Mouse (Mus musculus) lung, postnatal 36 days (tissue): ENCODE measurements at regions not wholly inside any gene's neighbourhood (a gene's known extent, or its start where the extent isn't known, plus 50 kb on each side); places are given as distances from the start of the nearest gene placed in this dataset.
A peak's percentile ranks its signal among the peaks of the same experiment; 100 is the strongest.

Experiments used
- DNase-seq: peaks from one replicate; pipeline ENCODE4 v3.0.0; 2022; ENCODE audit warnings: mixed read lengths

DNA sequence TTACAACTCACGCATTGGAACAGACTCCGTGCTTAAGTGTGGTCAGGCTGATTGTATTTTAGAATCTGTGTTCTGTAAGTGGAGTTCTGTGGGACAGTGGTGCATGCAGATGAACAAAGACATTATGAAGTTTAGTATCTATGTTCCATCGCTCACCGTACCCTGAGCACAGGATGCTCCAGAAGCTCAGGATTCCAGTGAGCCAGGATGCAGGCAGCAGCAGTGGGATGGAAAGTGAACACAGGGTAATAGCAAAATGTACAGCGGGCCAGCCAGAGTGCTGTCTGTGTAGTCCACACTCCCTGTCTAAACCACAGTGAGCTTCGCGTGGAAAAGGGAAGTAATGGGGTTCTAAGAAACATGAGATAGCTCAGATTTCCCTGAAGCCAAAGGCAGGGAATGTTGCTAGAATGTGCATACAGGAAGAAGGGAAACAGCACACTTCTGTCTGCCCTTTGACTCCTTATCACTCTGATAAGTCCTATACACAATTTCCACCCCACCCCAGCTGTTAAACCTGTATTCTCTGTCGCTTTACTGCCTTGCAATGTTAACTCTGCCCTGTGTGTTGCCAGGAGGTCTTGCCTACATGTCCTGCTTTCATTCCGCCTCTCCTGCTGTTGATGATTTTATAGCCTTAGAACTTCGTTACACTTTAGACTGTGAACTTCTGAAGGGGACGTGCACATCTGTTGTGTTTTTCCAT, 178.3 kb upstream of the Btg1 start:
- peak; percentile 28 for DNase-seq

DNA sequence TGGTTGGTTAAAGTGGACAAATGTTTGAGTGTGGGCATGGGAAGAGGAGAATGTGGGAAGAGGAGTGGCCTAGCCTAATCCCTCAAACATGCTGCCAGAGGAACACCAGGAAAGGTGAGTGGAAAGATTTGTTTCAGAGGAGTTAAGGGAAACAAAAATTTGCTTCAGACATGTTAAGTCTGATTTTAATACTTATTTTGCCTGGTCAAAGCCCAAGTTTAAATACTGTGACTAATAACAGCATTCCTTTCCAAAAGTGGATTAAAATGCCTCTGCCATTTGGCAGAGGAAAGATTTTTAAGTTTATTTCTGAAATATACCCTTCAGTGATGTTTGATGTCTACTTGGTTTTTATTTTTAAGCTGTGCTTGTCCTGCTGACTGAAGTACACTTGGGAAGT, 174.6 kb upstream of the Btg1 start:
- DNase-seq = no peak

DNA sequence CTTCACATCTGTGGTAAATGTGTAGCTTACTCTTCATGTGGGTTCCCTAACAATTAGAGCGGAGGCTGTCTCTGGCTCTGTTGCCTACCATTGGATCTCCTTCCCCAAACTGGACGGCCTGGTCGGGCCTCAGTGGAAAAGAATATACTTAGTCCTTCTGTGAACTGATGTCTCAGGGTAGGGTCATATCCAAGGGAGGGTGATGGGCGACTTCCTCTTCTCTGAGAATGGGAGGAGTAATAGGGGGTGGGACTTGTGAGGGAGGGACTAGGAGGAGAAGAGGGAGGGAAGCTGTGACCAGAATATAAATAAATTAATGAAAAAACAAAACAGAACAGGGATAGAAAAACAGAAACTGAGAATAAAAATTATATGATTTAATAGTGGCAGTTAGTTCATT, 166.5 kb upstream of the Btg1 start:
- no peak for DNase-seq

DNA sequence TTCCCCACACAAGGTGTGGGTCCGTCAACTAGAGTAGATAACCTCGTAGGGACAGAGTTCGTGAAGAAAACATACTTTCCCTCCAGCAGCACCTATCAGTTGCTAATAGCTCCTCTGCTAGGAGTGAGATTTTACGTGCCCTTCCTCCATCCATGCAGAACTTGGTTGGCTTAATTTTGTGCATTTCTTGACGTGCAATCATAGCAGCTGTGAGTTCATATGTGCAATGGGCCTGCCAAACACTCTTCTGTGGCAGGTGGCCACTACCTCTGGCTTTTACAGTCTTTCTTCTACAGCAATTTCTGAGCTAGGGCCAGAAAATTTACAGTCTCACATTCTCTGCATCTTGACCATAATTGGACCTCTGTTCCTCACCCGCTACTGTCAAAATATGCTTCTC, 161.9 kb upstream of the Btg1 start:
- DNase-seq = no peak

DNA sequence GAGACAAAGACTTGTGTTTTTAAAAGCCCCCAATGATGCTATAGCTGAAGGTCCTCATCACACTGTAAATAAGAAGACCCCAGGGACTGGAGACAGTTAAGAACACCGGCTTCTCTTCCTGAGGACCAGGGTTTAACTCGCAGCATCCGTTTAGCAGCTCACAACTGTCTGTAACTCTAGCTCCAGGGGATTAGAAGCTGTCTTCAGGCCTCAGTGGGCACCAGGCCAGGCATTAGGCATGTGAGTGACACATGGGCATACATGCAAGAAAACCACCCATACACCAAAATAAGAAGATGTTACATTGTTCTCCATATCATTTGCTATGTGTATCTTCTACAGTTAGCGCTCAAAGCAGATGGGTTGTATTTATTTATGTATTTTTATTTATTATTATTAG, 158.3 kb upstream of the Btg1 start:
- no peak for DNase-seq

DNA sequence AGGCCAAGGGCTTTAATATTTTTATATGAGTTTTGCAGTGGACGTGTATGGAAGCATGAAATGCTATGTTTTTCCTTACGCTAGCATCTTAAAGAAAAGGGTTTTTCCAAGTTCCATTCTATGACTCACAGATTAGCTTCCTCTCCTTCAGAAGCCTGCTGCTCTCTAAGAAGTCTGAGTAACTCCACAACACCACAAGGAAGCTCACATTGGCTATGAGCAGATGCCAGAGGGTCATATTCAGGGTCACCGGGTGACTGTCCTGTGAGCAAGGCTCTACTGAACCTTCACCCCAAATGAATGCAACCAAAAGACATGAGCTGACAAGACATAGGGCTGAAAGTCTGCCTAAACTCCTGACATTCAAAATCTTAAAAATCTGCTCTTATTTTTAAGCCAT, 157.6 kb upstream of the Btg1 start:
- DNase-seq = no peak

DNA sequence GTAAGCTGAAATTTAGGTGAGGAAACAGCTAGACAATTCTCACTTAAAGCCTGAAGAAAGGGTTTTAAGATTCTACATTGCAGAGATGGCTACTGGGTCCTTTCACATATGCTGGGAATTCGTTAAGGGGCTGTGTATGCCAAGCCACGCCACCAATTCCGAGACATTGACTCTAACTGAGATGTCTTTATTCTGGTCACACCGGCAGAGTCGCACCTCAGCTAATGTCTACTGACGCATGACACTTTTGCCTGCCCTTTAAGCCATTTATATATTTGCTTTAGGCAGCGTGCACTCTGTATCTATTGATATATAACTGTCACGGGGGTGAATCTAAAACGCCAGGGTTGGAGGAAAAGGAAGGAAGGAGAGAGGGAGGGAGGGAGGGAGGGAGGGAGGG, 156.7 kb upstream of the Btg1 start:
- DNase-seq = no peak

DNA sequence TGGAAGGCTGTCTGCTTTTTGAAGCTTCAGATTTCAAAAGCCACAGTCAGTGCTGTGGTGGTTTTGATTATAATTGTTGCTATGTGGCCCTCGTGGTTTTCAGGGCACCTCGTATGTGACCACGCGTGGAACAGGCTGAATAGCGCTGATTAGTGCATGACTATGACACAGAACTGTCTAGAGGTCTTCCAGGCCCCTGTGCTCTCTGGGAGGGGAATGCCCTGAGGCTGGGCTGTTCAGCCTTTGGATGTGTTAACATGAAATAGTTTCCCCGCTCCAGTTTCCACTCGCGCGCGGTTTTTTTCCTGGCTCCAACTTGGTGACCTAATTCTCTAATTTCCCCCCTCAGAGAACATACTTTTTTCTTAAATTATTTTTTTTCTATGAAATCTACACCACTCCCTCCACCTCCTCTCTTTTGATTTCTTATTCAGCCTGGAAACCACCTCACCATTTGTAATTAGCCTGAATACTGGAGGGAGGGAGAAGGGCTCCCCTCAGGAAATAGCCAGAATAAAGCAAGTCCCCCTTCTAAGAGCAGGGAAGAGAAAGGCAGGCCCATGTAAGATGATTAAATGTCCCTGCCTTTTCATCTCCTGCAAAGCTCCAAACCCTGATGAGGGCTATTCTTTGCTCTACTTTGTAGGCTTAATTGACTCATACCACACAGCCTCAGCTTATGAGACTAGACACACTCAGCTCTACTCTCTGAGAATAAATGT, 156.0 kb upstream of the Btg1 start:
- DNase-seq = no peak

DNA sequence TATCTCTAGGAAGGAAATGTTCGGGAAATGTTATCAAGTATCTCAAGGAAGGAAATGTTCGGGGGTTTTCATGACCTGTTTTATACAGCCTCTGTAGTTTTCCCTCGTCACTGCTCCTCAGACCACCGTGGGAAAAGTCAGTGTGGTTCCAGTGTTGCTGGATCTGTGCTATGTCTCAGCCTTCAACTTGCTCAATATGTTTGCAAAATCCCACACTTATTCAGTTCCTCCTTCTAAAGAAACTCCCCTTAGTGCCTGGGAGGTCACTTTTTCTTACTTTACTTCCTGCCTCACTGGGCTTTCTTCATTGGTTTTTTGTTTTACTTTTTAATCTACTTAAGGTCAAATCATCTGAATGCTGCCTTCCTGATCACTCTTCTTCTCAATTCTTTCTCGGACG, 150.8 kb upstream of the Btg1 start:
- DNase-seq = peak; percentile 44

DNA sequence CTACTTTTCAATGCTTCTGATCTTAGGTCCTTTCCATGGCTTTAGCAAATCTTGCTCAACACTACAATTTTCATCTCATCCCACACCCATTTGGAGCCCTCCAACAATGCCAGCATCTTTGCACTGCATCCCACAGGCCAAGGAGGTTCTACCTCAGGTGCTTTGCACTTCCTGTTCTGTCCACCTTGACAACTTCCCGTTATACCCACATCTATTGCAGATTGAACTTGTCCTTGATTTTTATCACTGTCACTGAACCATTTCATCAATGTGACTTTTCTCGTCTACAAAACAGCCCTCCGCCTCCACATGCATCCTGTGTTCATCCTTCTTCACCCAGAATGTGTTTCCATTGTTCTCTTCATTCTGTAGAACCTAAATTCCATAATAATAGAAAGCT, 150.0 kb upstream of the Btg1 start:
- no peak for DNase-seq

DNA sequence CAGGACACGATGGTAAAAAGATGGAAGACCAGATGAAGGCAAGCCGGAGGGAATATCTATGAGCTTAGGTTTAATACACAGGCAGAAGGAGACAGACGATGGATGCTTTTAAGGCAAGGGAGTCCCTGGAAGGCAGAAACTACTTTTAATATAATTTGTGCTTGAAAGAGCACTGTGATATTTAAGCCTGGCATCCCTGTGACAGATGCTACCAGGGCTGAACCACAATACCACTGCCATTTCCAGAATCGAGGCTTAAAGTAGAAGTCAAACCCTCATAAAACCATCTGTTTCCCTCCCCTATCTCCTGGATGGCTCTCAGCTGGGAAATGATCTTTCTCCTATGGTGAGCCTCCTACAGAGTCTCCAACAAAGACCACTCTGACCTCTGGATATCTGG, 149.1 kb upstream of the Btg1 start:
- DNase-seq = no peak

DNA sequence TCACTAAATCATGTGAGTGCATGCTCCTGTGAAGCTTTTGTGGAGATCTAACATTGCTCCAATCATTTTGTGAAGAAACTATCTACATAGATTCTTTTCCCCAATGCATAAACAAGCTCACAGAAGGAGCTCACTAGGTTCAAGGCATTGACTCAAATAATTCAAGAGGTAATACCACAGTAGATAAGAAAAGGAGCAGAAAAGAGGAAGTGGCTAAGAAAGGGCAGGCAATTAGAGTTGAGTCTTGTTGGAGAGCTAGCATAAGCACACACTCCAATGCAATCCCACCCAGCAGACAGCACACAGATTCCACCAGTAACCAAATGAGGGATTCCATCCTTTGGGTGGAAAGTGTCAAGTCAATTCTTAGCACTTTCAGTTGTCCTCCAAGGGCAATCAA, 145.3 kb upstream of the Btg1 start:
- no peak for DNase-seq

DNA sequence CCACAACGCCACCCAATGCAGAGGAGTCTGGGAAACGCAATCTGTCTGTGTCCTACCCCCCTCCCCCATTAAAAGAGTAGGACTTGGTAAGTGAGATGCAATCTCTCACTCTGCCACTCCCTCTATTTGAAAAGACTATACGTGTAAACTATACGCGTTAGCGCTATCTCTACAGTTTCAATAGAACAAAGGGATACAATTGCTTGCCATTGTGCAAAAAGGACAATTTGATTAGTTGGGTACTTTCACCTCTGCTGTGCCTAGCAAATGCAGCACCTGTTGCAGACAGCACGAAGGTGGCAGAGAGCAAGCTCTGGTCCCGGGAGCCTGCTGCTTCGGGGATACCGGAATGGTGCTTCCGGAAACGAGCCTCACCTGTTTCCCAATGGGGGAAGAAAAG, 137.5 kb upstream of the Btg1 start:
- DNase-seq = no peak

DNA sequence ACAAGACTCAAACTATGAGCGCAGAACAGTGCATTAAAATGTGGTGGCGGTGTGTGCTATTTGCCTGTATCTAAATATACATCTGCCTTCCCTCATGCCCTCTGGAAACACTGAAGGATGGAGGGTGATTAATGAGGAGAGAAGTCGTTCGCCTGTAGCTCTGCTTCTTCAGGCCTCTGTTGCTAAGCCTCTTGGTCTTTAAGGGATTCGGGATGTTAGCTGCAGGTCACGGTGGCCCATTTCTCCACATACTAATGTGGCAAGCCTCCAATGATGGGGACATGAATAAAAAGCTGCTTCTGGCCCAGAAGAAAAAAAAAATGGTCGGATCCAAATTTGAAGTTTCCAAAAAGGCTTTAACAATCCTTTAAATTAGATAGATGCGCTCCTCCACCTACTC, 137.0 kb upstream of the Btg1 start:
- DNase-seq = no peak

DNA sequence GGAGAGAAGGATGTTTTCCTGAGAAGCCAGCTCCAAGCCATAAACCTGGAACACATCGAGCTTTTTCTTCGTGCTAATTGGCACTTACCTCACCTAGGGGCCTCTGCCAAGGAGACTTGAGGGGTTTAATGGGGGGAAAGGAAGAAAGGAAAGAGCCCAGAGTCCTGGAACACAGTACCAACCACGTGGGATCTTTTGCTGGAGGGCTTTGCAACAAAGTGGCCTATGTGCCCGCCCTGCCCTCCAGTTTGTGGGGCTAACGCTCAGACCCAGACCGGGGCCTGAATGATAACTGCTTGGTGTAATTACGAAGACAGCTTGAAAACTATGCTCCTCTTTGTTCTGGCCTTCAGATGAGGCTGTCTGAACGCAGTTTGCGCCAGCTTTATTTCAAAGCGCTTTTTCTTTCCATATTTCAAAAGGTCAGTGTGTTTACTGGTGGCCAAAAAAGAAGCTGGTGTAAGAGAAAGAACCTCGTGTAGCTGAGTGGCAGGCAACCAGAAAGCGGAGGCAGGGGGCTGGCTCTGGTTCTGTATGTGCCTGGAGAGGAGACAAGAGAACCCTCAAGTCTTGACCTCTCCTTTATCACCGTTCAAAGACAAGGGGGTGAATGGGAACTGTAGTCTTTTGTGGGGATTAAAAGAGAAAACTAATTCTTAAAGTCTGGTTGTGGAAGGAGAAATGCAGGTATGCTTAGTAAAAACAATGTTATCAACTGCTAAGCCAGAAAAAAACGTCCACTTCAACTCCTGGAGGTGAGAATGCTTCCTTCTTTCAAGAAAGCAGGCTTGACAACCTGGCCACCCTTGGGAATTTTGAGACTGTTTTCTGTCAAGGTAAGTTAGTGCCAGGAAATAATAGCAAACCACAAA, 136.1 kb upstream of the Btg1 start:
- DNase-seq = no peak

DNA sequence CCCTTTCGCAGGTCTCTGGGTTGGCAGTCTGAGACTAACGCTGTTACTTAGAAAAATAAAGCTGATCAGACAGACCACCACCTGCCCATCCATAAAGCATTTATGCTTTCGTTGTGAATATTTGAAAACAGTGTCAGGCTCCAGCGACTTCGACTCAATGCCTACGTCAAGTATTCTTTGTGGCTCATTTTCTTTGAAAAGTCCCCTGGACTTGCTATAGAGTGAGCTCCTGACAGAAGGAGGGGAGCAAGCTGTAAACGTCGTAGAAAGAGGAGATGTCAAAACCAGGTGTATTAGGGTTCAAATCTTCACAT, 135.5 kb upstream of the Btg1 start:
- no peak for DNase-seq

DNA sequence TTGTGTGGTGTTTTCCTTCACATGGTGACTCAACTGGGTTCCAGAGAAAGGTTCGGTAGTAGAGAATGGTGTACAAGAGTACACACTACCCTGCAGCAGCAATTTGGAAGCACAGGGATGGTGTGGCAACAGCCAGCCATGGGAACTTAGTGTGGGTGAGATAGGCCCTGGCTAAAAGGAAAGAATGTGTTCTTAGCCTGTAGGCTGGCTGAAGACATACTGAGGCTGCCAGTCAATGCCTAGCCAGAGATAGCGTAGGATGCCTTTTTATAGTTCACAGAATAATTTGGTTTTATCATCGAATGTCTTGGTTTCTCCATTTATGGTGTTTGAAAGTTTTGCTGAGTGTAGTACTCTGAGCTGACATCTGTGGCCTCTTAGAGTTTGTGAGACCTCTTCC, 130.1 kb upstream of the Btg1 start:
- DNase-seq = no peak

DNA sequence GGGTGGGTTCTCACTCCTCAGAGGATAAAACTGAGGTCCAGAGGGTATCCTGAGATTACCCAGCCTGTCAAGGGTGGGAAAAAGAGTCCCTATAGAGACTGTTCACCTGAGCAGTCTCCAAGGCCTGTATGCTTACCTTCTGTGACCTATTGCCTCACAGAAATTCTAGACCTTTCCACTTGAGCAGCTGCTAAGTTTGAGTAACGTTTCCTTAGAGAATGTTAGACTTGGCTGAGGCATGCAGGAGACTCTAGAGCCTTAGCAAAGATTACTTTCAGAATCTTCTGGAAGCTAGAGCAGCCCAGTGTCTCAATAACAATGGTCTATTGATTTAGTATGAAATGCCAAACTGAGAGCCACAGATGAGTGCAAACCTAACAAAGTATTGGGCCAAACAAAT, 123.1 kb upstream of the Btg1 start:
- DNase-seq = peak; percentile 48

DNA sequence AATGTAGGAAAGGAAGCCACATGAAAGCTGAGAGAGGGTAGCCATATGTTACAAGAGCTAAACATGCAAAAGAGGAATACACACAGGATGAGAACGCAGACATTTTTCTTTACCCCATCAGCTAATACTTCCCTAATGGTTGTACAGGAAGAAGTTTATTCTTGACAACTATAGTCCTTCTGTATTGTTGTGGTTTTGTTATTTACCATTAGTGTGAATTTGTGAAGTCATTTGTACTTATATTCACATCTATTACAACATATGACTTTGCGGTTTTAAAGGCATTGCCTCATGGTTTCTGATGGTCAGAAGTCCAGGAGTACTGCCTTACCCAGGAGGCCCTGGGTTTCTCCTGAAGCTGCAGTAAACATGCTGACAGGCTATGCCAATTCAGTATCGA, 120.1 kb upstream of the Btg1 start:
- DNase-seq = peak; percentile 32

DNA sequence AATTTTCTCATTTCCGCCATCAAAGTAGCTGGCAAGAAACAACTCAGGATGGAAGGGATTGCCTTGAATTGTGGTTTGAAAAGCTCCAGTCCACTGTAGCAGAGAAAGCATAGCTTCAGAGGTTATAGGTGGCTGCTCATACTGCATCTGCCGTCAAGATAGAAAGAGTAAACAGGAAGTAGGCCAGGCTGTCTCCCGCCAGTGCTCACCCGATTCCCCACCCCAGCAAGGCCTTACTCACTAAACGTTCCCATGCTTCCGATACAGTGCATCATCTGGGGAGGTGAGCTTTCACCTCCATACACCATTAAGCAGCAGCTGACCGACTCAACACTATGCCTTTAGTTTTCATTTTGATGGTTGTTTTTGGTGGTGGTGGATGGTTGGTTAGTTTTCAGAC, 119.3 kb upstream of the Btg1 start:
- no peak for DNase-seq

DNA sequence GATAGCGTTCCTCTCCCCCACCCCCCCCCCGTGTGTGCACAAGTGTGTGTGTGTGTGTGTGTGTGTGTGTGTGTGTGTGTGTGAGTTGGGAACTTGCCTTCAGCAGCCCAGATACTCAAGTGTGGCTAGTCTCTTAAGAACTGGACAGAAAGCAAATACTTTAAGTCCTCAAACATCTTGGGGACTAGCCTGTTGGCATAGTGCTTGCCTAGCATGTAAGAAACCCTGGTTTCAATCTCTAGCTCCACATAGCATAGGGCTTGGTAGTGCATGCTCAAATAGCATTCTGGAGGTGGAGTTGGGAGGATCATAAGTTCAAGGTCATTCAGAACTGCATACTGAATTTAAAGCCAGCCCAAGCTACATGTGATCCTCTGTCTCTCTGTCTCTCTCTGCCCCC, 117.5 kb upstream of the Btg1 start:
- DNase-seq = peak; percentile 46

DNA sequence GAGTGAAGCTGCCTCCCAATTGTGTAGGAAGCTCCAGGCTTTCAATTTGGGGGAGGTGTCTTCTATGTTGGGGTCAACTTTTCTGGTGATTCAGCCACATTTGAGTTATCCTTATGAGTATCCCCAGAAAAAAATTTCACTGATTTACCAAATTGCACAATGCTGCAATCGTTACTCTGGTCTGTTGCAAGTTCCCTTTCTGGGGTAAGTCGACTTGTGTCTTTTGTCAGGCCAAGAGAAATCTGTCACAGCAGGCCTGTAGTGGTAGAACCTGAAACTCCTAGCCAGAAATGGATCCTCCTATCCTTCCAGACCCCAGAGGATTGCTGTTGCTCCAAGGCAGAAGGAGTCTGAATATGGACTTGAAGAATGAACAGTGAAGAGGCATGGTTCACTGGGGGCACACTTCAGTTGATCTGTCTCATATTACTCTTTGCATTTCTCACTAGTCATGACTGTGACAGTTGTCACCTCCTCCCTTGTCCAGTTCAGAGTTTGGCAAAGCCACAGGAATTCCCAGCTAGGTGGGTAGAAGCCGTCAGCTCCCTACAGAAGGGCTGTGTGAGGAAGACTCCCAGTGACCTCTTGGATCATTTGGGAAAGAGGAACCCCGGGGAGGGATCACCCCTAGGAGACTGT, 114.6 kb upstream of the Btg1 start:
- peak; percentile 33 for DNase-seq

DNA sequence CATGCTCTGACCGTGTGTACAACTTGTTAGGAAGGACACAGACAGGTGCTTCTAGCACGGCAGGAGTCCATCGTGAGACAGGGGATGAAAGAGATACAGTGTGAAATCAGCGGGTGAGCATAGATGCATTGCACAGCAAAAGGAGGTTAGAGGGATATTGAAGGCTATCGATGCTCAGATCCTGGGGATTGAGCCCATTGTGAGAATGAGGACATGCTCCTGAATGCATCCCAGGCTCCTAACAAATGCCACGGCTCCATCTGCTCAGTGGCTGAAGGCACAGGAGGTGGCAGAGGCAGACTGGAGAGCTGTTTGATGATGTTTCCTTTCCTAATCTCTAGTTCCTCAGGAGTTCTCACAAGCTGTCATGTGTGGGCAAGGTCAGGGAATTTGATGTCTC, 114.1 kb upstream of the Btg1 start:
- no peak for DNase-seq

DNA sequence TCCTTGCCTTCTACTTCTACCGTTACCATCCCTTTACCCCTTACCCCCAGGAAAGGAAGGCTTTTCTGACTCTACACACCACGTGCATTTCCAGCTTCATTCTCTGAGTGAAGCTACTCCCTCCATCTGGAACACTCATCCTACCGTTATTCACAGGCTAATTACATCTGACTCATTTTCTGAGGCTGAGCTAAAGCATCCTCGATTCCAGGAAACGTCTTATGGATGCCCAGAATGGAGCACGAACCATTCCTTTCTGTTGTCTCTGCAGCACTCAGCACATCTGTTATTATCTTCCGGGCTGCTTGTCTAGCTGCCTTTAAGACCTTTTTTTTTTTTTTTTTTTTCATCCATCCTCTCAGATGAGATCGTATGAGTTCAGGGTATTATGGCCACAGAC, 112.5 kb upstream of the Btg1 start:
- no peak for DNase-seq
